44 mouse cellular contexts compared by ENCODE assay signal in the genomic region with DNA sequence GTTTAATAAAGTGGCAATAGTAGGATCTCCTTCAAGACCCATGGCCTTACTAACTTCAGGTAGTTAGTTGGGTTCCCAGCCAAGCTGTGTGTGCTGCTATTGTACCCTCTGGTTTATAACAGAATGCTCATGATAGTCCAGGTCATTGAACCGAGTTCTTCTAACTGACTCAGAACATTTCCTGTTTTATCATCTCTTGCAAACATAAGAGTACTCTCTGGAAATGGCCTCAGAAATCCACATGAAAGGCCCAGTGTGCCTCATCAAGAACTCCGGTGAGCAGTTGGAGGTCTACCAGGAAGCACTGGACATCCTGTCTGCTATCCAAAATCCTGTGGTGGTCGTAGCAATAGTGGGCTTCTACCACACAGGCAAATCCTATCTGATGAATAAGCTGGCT. TPM values are rescaled to one million over a fixed set of nuclear protein-coding genes. Genes with fewer than 3 reads are reported as not detected.
"Had no signal": no experiment of that assay in that cellular context is flagged by ENCODE, and none has a peak within 500 bp of the region (broad histone marks: within the 10 kb centered on the region; RNA-seq: fewer than 3 reads in every experiment).

No protein-coding gene starts in this region.

- H3K27me3 ChIP-seq: limb, embryonic 12.5 days; limb, embryonic 13.5 days; limb, embryonic 15.5 days; liver, embryonic 12.5 days; liver, embryonic 13.5 days; liver, embryonic 15.5 days; lung, embryonic 15.5 days; megakaryocyte, embryonic 14.5 days; midbrain, embryonic 12.5 days; midbrain, embryonic 13.5 days; midbrain, embryonic 15.5 days; neural tube, embryonic 12.5 days had no signal

- H3K27ac ChIP-seq: limb, embryonic 12.5 days; limb, embryonic 13.5 days; limb, embryonic 15.5 days; liver, embryonic 12.5 days; liver, embryonic 13.5 days; liver, embryonic 14.5 days; liver, embryonic 15.5 days; lung, embryonic 15.5 days; macrophage; midbrain, embryonic 10.5 days; midbrain, embryonic 12.5 days; midbrain, embryonic 13.5 days; midbrain, embryonic 15.5 days; neural tube, embryonic 12.5 days had no signal

- H3K9me3 ChIP-seq: limb, embryonic 12.5 days; limb, embryonic 13.5 days; limb, embryonic 15.5 days; liver, embryonic 12.5 days; liver, embryonic 13.5 days; liver, embryonic 15.5 days; lung, embryonic 15.5 days; megakaryocyte, embryonic 14.5 days; midbrain, embryonic 10.5 days; midbrain, embryonic 12.5 days; midbrain, embryonic 13.5 days; midbrain, embryonic 15.5 days; neural tube, embryonic 12.5 days had no signal

- ATAC-seq: liver, embryonic 12.5 days; liver, postnatal 0 days; lung, postnatal 0 days; midbrain, embryonic 13.5 days; midbrain, embryonic 15.5 days; midbrain, embryonic 16.5 days had no signal

- H3K36me3 ChIP-seq: limb, embryonic 12.5 days; limb, embryonic 13.5 days; limb, embryonic 15.5 days; liver, embryonic 12.5 days; liver, embryonic 13.5 days; liver, embryonic 15.5 days; lung, embryonic 15.5 days; midbrain, embryonic 10.5 days; midbrain, embryonic 12.5 days; midbrain, embryonic 13.5 days; midbrain, embryonic 15.5 days; neural tube, embryonic 12.5 days had no signal

- H3K4me1 ChIP-seq: limb, embryonic 12.5 days; limb, embryonic 13.5 days; limb, embryonic 15.5 days; liver, embryonic 12.5 days; liver, embryonic 13.5 days; liver, embryonic 15.5 days; lung, embryonic 15.5 days; megakaryocyte, embryonic 14.5 days; midbrain, embryonic 10.5 days; midbrain, embryonic 12.5 days; midbrain, embryonic 13.5 days; midbrain, embryonic 15.5 days; neural tube, embryonic 12.5 days had no signal

- H3K4me2 ChIP-seq: limb, embryonic 12.5 days; limb, embryonic 13.5 days; limb, embryonic 15.5 days; liver, embryonic 11.5 days; liver, embryonic 12.5 days; liver, embryonic 13.5 days; liver, embryonic 15.5 days; lung, embryonic 14.5 days; lung, embryonic 15.5 days; midbrain, embryonic 11.5 days; midbrain, embryonic 12.5 days; midbrain, embryonic 13.5 days; midbrain, embryonic 15.5 days; neural tube, embryonic 12.5 days had no signal

- H3K9ac ChIP-seq: limb, embryonic 12.5 days; limb, embryonic 13.5 days; limb, embryonic 15.5 days; liver, embryonic 12.5 days; liver, embryonic 13.5 days; liver, embryonic 14.5 days; liver, embryonic 15.5 days; liver, postnatal 0 days; lung, embryonic 14.5 days; lung, embryonic 15.5 days; midbrain, embryonic 12.5 days; midbrain, embryonic 13.5 days; midbrain, embryonic 15.5 days; neural tube, embryonic 12.5 days had no signal

- DNase-seq: left cerebral cortex, postnatal 4 days; liver; liver, embryonic 13.5 days; liver, postnatal 0 days; lung, adult 18-20 months; lung, adult 2 months; lung, embryonic 14.5 days; lung, postnatal 10 days; lung, postnatal 14 days; lung, postnatal 36 days; lung, postnatal 4 days; midbrain, embryonic 14.5 days had no signal

- H3K4me3 ChIP-seq: limb, embryonic 12.5 days; limb, embryonic 13.5 days; limb, embryonic 15.5 days; liver, embryonic 12.5 days; liver, embryonic 13.5 days; liver, embryonic 15.5 days; lung, embryonic 15.5 days; megakaryocyte, embryonic 14.5 days; midbrain, embryonic 10.5 days; midbrain, embryonic 12.5 days; midbrain, embryonic 13.5 days; midbrain, embryonic 15.5 days; myocyte; neural tube, embryonic 12.5 days had no signal

RNA-seq across cellular contexts. Expression of a gene that starts 3.3 kb away (rescaled TPM):
- total RNA-seq: left cerebral cortex, postnatal 10 days; left cerebral cortex, postnatal 14 days; left cerebral cortex, postnatal 25 days; left cerebral cortex, postnatal 36 days; left cerebral cortex, postnatal 4 days; megakaryocyte progenitor cell, adult 5-6 weeks; megakaryocyte, adult 5-6 weeks; megakaryocyte-erythroid progenitor cell, adult 5-6 weeks; midbrain, postnatal 0 days; monocyte, adult 5-6 weeks had no signal
- polyA plus RNA-seq: limb, embryonic 11.5 days; limb, embryonic 12.5 days; limb, embryonic 13.5 days; limb, embryonic 14.5 days; limb, embryonic 15.5 days; liver, embryonic 11.5 days; liver, embryonic 12.5 days; liver, embryonic 13.5 days; liver, embryonic 16.5 days; lung, embryonic 14.5 days; lung, embryonic 15.5 days; midbrain, embryonic 10.5 days; midbrain, embryonic 11.5 days; midbrain, embryonic 12.5 days; midbrain, embryonic 13.5 days; midbrain, embryonic 14.5 days; midbrain, embryonic 15.5 days; midbrain, embryonic 16.5 days; midbrain, postnatal 0 days; neural tube, embryonic 11.5 days; neural tube, embryonic 12.5 days had no signal

RNA-seq across cellular contexts. Expression of a gene that starts 22.5 kb away (rescaled TPM):
- polyA plus RNA-seq: midbrain, embryonic 11.5 days had no signal
